Mouse (Mus musculus) macrophage (primary cell): ENCODE data around the gene Crisp2. TPM values are rescaled to one million over a fixed set of nuclear protein-coding genes. Genes with fewer than 3 reads are reported as not detected.
"Not testable (repeated sequence)": the region's sequence is repeated elsewhere in the genome, so short reads cannot be mapped to it uniquely, and the experiment has no call there.

Experiments used
- H3K27ac ChIP-seq: fragments of 350-480 bp; formaldehyde crosslinking; 2 replicates; pipeline ENCODE4 v1.9.0; 2021
- H3K36me3 ChIP-seq: fragments of 350-480 bp; formaldehyde crosslinking; 2 replicates; pipeline ENCODE4 v1.9.0; 2021; ENCODE audit errors: inconsistent target
- H3K4me3 ChIP-seq: fragments of 350-480 bp; formaldehyde crosslinking; 2 replicates; pipeline ENCODE4 v1.9.0; 2021; ENCODE audit errors: inconsistent target
- H3K79me2 ChIP-seq: fragments of 350-480 bp; formaldehyde crosslinking; 2 replicates; pipeline ENCODE4 v1.9.0; 2021; ENCODE audit errors: inconsistent target
- WGBS: methylation state at CpG from one replicate; pipeline ENCODE4 v1.1.7; 2026; ENCODE audit warnings: inconsistent platforms; ENCODE audit not compliant: missing documents; 5-methylcytosine and 5-hydroxymethylcytosine counted together
- polyA plus RNA-seq: library from polyadenylated mRNA; stranded (reverse); fragments of 250-400 nt; gene quantifications from 3 replicates; pipeline ENCODE4 v1.2.4, GENCODE M21; 2018; ENCODE audit warnings: inconsistent platforms

Gene Crisp2
- polyA plus RNA-seq, 1 experiment from 2014 or later: not detected

- H3K4me3 ChIP-seq: no peak overlapping the region
- no peaks in the 10 kb centered on the region for H3K79me2 ChIP-seq
- H3K27ac ChIP-seq: no peak overlapping the region
Measured at GRCm38 (mm10) chr17:40789877-40790276, 16.9 kb downstream of the Crisp2 start.

GRCm38 (mm10) chr17:40767120-40767519 lies 39.7 kb downstream of the Crisp2 start:
- Histone ChIP-seq H3K4me3 (no peak overlapping the region), H3K79me2 (no peaks in the 10 kb centered on the region), H3K27ac (no peak overlapping the region), H3K36me3 (no peaks in the 10 kb centered on the region)
- 92% methylated on average over 1 of the region's 1 CpGs for WGBS

More at GRCm38 (mm10) chr17:40789877-40790276, 16.9 kb downstream of the Crisp2 start:
- H3K36me3 ChIP-seq: no peaks in the 10 kb centered on the region

GRCm38 (mm10) chr17:40763662-40764061 lies 43.1 kb downstream of the Crisp2 start:
- Histone ChIP-seq H3K4me3 (no peak overlapping the region), H3K36me3 (no peaks in the 10 kb centered on the region), H3K79me2 (no peaks in the 10 kb centered on the region), H3K27ac (no peak overlapping the region)
- WGBS: 51% methylated on average over 4 of the region's 4 CpGs

- no peak overlapping the region for H3K4me3 ChIP-seq
- WGBS: 80% methylated on average over 1 of the region's 4 CpGs
- H3K36me3 ChIP-seq: no peaks in the 10 kb centered on the region
- no peak overlapping the region for H3K27ac ChIP-seq
- no peaks in the 10 kb centered on the region for H3K79me2 ChIP-seq
Measured at GRCm38 (mm10) chr17:40731724-40732123, 75.1 kb downstream of the Crisp2 start.

GRCm38 (mm10) chr17:40731296-40731695 lies 75.5 kb downstream of the Crisp2 start:
- H3K27ac ChIP-seq: no peak overlapping the region
- H3K36me3 ChIP-seq: no peaks in the 10 kb centered on the region
- 78% methylated on average over 2 of the region's 2 CpGs for WGBS
- H3K4me3 ChIP-seq: no peak overlapping the region
- H3K79me2 ChIP-seq: no peaks in the 10 kb centered on the region

GRCm38 (mm10) chr17:40726820-40727219 lies 80.0 kb downstream of the Crisp2 start, which contains the start of gene Esp1:
TSS of gene Esp1 (plus strand) at chr17:40727120.
- 82% methylated on average over 2 of the region's 2 CpGs for WGBS
- Histone ChIP-seq H3K36me3 (no peaks in the 10 kb centered on the region), H3K4me3 (no peak within 1 kb of the TSS), H3K27ac (no peak within 1 kb of the TSS), H3K79me2 (no peaks in the 10 kb centered on the region)

GRCm38 (mm10) chr17:40717055-40717454 lies 89.7 kb downstream of the Crisp2 start:
- H3K36me3 ChIP-seq, H3K79me2 ChIP-seq, H3K4me3 ChIP-seq, H3K27ac ChIP-seq: not testable (repeated sequence)

GRCm38 (mm10) chr17:40716273-40716672 lies 90.5 kb downstream of the Crisp2 start:
- Histone ChIP-seq H3K27ac (no peak overlapping the region), H3K4me3 (no peak overlapping the region), H3K36me3 (no peaks in the 10 kb centered on the region), H3K79me2 (no peaks in the 10 kb centered on the region)

Other genes with a start within 250 kb of the Crisp2 start
- gene Esp6, start 245.5 kb downstream of the Crisp2 start, polyA plus RNA-seq: not detected in 3 replicates
- gene Esp4, start 208.4 kb downstream of the Crisp2 start, polyA plus RNA-seq: not detected in 3 replicates
- not detected in 3 replicates for gene Esp3, start 174.9 kb downstream of the Crisp2 start, polyA plus RNA-seq
- not detected in 3 replicates for gene Esp1, start 79.9 kb downstream of the Crisp2 start, polyA plus RNA-seq
- gene Rhag, start 4.1 kb upstream of the Crisp2 start, polyA plus RNA-seq: not detected in 3 replicates
- gene 9130008F23Rik, start 73.6 kb upstream of the Crisp2 start, polyA plus RNA-seq: 0.32 to 0.90 TPM (median 0.55 TPM) in 3 replicates
- not detected in 3 replicates for gene Glyatl3, start 107.3 kb upstream of the Crisp2 start, polyA plus RNA-seq
- gene Mut, start 127.7 kb upstream of the Crisp2 start, polyA plus RNA-seq: 17.0 to 24.0 TPM (median 19.8 TPM) in 3 replicates
- 1.1 to 7.5 TPM (median 6.7 TPM) in 3 replicates for gene Cenpq, start 128.0 kb upstream of the Crisp2 start, polyA plus RNA-seq